Mouse (Mus musculus) cortical plate, adult 2 months (tissue): Measurements from ENCODE around the gene Cnot1.

Experiments used
- CTCF ChIP-seq: fragments of 200-500 bp; IDR thresholded peaks from 2 replicates; pipeline ENCODE4 v1.5.1; 2011; ENCODE audit warnings: mild to moderate bottlenecking, control low read depth, low read length; ENCODE audit not compliant: insufficient read depth; ENCODE audit errors: extremely low read depth
- POLR2A ChIP-seq: fragments of 200-500 bp; IDR thresholded peaks from 2 replicates; pipeline ENCODE4 v1.6.1; 2011; ENCODE audit warnings: mild to moderate bottlenecking, low read length, control low read depth; ENCODE audit not compliant: insufficient read depth; ENCODE audit errors: extremely low read depth

- TF ChIP-seq POLR2A, result no peak
- no peak for TF ChIP-seq CTCF
Measured at GRCm38 (mm10) chr8:95801476-95802064, 5.7 kb downstream of the Cnot1 start.
